Mouse (Mus musculus) embryo, embryonic 11.5 days (tissue): ENCODE measurements at regions not wholly inside any gene's neighbourhood (a gene's known extent, or its start where the extent isn't known, plus 50 kb on each side); places are given as distances from the start of the nearest gene placed in this dataset.

Experiments used
- DNase-seq: peaks from one replicate; pipeline ENCODE4 v3.0.0-alpha.2; 2012; ENCODE audit warnings: low read depth, low spot score

DNA sequence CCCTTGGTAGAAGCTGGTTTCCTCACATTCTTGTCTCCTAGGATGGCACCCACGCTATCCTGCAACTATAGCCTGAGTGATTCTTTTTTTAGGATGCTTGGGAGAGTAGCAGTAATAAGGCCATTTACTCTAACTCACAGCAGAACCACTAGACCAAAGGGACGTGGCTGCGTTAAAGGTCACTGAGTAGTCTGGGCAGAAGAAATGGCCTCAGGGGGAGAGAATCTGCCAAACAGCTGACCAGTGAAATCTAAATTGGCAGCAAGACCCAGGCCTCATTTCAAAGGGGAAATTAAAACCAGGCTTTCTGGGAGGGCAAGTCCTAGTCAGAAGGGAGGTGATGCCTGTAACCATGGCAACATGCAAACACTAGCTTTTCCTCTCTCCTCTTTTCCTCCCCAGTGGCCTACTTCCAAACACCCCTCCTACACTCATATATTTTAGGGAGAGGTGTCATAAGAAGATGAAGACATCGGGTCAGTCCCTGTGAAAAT lies 267.5 kb downstream of the Nuak1 start:
- peak; percentile 30 for DNase-seq

DNA sequence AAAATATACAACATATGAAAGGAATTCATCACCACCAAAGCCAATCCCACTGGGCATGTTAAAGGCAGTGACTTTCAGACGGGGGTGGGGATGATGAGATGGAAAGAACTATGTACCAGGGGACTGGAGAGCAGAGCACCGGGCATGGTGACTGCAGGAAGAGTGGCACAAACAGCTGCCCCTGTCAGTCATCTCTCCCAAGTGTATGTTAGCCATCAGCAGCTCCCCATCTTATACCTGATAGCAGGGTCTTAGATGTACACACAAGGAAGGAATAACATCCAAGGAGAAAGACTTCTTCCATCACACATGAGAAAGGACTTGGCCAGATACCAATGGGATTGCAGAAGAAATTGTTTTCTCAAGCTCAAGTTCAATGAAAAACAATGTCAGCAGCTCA lies 257.2 kb downstream of the Nuak1 start:
- no peak for DNase-seq

DNA sequence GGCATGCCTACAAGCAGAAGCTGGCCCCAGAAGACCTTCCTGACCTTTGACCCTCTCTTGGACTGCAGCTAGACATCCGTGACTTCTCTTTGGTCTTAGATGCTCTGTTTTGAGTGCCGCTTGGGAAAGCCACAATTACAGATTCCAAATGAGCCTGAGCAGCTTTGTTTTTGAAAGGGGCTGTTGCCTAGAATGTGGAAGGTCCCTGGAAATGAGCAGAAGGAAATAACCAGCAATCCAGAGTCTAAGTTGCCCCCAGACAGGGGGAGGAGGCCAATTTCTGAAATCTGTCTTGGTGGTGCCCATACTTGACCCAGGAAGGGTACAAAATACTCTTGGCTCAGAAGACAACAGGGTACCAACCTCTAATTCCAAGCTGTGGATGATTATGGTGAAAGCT lies 253.9 kb downstream of the Nuak1 start:
- no peak for DNase-seq

DNA sequence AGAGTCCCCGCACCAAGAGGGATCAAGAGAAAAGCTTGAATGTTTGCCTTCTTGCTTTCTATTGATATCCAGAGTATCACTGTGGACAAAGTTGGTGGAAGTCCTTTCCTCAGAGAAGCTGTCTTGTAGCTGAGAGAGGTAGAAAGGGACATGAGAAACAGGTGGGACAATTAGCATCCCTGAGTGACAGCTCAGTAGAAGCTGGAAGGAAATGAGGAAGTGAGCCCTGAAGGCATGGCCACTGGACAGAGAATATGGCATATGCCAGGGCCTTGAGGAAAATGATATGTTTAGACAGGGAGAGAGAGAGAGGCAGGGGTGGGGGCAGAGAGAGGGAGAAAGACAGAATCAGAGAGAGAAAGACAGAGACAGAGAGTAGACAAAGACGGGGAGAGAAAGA lies 241.4 kb downstream of the Nuak1 start:
- no peak for DNase-seq

DNA sequence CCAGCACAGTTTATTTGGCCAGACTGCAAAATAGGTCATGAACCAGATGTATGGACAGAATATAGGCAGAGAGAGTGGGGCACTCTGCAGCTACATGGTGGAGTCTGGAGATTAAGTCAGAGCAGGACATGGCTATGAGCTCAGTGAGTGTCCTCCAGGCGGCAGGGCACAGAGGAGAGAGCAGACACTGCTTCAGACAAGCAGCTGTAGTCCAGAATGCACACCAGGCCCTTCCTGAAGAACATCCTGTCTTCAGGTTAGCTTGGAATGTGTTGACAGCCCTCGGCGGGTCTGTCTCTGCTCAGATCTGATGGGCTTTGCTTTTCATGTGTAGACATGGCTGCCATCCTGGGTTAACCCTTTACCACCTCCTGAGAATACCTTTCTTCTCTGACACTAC lies 238.6 kb downstream of the Nuak1 start:
- no peak for DNase-seq

DNA sequence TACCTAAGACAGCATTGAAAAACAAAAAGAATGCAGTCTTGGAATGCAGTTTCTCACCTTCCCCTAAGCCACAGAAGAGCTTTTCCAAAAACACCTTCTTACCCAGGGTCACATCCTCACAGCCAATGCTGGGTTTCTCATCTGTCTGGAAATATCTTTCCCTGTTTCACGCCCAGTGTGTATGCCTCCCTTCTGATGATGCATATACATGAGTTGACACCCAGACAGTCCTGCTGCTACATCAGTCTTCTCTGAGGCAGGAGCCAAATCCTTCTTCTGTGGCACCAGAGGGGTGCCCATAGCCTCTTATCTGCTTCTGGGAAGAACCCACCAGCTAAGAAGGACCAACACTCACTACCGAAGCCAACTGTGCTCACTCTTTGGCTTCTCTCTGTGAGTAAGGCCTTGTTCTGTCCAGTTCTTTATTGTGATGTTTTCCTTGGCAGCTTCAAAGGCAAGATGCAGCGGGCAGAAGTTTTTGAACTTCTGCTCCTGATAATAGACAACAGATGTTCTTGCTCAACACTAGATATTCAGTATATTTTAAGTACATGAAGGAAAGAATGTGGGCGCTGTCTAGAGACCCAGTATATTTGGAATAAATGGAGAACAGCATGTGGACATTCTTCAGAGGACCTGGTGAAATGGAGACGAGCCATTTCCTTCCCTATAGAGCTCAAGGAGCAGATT lies 228.2 kb downstream of the Nuak1 start:
- DNase-seq: no peak

DNA sequence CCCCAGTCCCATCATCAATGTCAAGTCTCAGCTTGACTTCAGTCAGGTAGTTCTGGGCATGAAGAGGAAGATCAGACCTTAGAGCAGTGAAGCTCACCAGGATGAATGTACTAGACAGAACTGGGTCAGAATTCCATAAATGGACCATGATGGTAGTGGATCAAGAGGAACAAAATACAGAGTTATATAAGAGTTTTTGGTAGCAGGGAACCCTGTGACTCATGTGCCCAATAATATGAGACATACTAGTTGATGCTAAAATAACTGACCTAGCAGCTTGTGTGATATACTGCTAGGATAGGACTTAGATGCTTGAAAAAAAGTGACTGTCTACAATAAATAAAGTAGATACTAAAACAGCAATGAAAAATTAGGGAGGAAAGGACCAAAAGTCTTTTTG lies 225.6 kb downstream of the Nuak1 start:
- DNase-seq: no peak

DNA sequence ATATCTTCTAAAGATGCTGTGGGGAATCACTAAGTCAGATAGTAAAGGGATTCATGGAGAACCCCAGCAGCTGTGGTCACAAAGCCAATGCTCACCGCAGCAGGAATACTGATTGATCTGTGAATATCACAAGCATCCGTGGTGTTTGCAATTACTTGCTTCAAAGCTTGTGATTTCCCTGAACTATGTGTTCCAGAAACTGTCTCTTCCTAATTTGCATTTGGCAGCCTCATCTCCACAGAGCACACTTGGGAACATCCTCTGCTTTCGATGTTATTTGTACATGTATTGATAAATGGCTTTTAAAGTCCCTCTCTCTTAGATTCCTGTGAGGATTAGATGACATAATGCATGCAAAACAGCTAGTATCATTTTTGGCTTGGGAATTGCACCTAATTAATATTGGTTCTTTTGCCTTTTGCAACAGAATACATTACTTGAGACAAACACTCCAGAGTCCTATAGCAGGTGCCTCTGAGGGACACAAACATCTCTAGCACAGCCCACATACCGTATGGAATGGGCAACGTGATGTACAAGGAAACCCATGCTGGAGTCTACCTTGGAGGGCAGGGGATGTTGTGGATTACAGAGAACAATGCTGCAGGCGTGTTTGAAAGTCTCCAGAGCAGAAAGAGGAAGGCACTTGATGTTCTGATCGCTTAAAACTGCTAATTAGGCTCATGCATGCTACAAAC lies 211.0 kb downstream of the Nuak1 start:
- no peak for DNase-seq

DNA sequence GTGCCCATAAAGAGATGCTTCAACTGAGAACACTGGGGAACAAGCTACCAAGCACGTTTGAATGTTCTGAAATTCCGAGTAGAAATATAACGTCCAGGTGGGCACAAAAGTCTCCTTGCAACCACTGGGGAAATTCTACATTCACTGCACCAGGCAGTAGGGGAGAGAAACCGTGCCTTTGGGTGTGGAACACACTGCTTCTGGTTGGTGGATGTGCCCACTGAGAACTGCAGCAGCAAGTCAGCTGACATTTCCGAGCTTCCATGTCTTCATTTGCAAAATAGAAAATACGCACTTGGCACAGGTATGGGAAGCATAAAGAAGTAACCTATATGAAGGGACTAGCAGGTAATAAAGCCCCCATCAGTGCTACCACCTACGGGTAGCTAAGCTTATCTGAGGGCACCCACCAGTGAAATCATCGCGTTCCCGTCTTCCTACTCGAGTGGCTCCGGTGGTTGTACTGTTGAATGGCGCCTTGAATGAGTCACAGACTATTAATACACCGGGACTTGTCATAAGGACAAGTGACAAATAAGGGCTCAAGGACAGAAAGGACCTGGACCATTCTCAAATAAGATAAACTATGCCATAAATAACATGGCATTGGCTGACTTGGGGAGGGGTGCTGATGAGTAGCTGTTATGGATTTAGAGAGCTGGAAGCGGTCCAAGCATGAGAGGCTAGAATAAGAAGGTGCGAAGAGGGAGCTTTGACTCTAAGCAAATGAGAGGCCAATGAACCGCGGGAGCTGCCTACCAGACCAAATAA lies 210.2 kb downstream of the Nuak1 start:
- DNase-seq: no peak

DNA sequence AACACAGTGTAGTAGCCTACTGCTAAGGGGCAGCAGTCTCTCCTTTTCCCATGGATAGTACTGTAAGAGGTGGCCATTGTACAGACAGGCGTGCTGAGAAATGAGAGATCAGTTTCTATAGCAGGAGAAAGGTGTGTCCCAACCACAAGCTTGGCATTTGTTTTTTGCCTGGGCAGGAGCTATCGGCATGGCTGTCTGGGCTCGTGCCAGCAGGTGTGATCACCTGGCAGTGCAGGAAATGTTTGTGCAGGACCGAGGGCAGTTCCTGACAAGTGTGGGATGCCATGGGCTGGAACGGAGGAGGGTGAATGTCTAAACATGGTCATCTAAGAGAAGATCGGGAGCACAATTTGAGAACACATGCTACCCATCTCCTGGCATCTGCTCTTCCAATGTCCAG lies 205.4 kb downstream of the Nuak1 start:
- no peak for DNase-seq

DNA sequence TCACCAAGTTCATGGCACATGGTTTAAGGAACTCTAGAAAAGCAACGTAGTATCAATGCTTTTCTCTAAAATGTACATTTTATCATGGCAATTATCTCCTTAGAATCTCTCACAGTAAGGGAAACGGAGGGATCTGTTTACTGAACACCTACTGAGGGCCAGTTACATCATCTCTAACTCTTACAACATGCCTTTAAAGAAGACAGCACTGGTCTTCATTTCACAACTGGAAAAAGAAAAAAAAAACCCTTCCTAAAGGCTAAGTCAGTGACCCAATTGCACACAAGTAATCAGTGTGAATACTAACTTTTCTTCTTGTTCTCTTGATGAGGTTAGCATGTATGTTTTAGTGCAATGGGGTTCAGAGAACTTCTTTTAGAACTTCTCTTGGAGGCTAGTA lies 204.2 kb downstream of the Nuak1 start:
- no peak for DNase-seq

DNA sequence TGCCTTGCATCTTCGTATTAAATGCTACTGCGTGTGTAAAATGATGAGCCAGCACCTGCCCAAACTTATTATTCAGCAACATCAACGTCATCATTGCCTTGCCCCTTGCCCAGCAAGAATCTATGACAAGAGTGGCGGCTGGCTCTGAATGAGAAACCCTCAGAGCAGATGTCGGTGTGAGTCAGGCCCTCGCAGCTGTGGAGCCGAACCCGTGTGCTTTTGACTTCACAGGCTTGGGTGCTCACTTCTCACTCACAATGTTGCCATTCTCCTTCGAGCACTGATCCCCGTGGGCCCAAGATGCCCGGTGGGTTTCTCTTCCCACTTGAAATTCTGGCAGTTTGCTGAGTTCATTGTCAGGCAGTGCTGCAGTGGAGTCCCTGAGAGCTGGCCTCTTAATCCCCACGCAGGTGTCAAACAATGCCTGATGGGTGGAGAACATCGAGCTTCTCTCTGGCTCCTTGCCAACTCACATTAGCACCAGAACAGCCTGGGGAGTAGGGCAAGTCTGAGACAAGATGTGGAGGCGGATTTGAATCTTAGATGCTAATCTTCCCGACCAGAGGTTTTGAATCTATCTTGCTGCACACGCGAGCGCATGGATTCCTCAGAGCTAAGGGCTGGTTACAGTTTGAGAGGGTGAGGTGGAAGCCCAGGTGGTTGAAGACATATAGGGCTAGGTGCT lies 202.0 kb downstream of the Nuak1 start:
- no peak for DNase-seq

DNA sequence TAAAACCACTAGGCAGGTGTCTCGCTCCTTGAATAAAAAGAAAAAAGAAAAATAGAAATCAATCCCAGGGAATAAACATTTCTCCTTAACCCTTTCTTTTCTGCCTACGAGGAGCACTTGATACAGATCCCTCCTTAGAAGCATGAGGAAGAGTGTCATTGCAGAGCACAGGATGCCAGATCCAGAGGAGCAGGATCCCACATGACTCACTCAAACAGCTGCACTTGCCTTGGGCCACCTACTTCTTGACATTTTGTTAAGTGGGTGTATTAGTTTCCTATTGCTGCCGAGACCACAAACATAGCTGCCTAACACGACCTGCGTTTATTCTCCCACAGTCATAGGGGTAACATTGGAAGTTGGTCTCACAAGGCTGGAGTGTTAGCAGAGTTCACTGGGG lies 197.1 kb downstream of the Nuak1 start:
- DNase-seq: no peak

DNA sequence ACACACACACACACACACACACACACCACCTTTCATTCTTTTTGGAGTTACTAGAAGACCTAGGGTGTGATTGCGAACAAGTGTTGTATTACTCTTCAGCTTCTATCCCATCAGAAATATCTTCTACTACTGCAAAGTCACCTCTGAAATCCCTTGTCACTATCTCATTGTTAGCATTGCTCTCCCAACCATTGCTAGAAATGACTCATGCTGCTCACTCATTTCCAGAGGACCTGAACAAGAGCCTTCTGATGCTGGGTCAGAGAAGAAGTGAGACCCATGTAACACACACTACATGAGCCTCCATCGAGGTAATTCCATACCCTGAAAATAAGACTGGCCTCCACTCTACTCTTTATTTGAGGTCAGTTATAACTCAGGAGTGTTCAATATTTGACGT lies 191.1 kb downstream of the Nuak1 start:
- no peak for DNase-seq

DNA sequence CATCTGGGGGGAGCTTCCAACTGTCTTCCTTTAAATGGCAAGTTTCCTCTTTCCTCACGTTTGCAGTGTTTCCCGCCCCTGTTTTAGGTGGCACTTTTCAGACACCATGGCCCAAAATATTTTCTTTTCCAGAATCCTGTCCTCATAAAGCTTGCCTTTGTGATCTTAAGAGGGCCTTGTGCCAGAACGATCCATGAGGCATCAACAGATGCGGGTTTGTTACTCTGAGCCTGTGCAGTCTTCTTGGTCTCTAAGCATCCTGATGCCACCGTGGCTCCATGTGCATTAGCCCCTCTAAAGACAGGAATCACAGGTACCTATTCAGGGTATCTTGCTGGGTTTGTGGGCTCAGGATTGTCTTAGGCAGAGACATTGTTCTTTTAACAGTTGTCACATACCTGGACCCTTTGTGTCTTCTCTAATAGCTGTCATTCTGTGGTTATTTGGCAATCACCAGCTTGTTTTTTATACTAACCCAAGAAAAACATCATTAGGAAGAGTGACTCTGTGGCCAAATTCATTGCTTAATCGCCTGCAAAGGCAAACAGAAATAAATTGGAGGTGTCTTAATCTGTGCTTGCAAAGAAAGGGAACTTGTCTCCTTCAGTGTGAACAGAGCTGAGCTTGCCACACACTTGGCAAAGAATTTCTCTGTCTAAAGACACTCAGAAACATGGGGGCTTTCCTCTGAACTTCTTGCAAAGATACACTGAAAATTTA lies 179.3 kb downstream of the Nuak1 start:
- no peak for DNase-seq

DNA sequence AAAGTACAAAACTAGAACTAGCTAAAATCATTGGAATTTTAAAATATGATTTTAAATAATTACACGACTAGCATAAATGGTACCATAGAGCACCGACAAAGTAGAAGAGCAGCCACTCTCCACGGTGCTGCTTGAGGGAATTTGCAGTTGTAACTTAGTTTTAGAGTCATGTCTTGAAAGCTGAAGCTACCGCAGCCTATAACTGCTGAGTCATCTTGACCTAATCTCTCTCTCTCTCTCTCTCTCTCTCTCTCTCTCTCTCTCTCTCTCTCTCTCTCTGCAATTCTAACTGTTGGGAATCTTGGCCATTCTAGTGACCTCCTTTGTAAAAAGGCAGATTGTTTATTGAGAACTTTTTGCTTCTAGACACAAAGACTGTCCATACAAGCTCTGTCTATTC lies 177.5 kb downstream of the Nuak1 start:
- DNase-seq: no peak

DNA sequence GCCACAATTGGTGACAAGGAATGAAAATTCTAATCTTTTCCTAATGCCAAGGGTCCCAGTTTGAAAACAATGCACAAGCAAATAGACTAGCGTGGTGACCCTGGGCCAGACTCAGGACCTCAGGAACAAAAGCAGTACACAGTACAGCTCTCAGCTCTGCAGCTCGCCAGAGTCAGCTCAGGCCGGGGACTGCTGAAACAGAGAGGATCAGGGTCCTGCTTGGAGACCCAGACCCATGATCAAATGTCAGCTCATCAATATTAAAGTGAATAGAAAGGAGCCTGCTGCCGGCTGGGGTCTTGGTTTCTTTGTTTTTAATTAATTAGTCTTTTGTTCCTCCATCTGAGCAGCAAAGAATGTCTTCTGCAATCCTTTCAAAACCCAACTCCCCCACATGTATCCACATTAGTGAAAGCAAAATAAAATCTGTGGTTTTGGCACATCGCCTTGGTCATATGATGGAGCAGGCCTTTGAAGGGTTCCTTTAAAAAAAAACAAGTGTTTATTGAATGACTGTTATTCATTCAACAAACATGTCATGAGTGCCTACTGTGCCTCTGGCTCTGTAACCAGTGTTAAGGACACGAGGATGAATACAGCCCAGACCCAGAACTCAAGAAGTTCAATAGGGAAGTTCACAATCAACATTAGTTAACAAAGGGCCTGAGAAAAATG lies 154.4 kb downstream of the Nuak1 start:
- DNase-seq: no peak

DNA sequence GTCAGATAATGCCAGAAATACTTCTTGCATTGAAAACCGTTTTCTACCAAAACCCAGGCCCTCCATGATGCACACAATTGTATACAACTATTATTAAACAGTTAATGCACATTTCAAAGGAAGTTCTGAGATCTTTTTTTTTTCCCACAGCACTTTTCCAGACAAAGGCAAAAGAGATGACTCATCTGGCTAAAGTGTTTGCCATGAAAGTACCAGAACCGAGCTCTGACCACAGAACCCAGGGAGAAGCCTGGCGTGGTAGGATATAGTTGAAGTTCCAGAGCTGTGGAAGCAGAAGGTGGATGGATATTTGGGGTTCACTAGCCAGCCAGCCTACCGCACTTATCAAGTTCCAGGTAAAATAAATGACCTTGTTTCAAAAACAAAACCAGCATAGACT lies 146.0 kb downstream of the Nuak1 start:
- no peak for DNase-seq

DNA sequence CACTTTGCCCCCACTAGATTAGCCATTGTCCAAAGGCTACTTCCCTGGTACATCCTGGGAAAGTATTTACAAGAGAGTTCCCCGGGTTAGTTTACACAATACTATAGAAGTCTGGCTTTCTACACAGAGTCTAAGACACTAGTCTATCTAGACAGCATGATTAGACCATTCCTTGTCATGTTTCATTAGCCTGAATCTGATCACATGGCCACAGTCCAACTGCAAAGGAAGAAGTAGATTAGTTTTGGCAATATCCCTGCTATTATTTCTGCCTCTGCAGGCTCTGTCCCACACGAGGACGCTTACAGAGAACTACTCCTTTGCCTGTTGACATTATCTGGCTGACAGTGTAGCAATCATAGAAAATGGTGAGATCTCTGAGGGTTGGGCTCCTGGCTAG lies 144.2 kb downstream of the Nuak1 start:
- DNase-seq: no peak

DNA sequence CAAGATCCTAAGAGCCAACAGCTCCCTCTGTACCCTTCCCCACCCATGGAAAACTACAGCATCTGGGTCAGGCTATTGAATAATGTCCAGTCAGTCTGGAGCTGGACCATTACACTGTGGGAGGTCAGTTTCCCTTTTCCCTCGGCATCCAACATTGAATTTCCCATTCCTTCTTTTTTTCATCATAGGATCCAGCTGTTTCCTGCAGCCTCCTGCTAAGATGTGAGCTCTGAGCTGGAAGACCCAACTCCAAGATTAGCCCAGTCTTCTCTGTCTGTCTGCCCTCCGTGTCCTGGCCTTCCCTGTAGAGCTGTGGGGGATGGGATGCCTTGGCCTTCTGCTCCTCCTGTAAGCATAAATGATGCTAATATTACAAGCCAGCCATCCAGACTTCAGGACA lies 138.8 kb downstream of the Nuak1 start:
- no peak for DNase-seq
